ENCODE assay signal across 25 mouse cellular contexts in the genomic region with DNA sequence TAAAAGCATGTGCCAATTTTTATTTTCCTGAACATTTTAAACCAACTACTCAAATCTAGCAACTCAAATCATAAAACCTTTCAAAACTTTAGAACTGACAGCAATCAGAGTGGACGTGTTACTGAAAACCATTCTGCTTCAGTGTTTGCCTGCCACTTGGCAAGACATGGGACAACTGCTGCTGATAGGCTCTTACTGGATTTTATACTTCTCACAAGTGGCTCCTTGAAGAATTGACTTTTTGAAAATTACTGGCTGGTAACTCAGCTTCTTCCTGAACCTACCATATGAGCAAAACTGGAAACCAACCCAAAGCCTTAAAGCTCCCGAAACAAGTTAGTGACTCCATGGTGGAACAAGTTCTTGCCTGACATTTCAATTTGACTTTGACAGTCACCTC.
"Had no signal": no experiment of that assay in that cellular context is flagged by ENCODE, and none has a peak within 500 bp of the region (broad histone marks: within the 10 kb centered on the region; RNA-seq: fewer than 3 reads in every experiment).

No protein-coding gene starts in this region.

- H3K4me3 ChIP-seq: gastrocnemius, adult 2 months; heart, adult 2 months; heart, embryonic 13.5 days; heart, embryonic 15.5 days; hindbrain, embryonic 13.5 days; hindbrain, embryonic 15.5 days; kidney, embryonic 15.5 days; limb, embryonic 13.5 days; limb, embryonic 15.5 days had no signal

- H3K27me3 ChIP-seq: heart, embryonic 13.5 days; heart, embryonic 15.5 days; hindbrain, embryonic 13.5 days; hindbrain, embryonic 15.5 days; kidney, embryonic 15.5 days; limb, embryonic 13.5 days; limb, embryonic 15.5 days had no signal

- DNase-seq: gastrocnemius, adult 2 months; gastrocnemius, postnatal 14 days; gastrocnemius, postnatal 36 days; heart, adult 2 months; heart, postnatal 14 days; heart, postnatal 36 days; kidney, adult 11 months; kidney, adult 2 months; kidney, adult 9 months; kidney, postnatal 14 days; kidney, postnatal 36 days; layer of hippocampus, adult 9-11 months; layer of hippocampus, postnatal 36 days; left cerebral cortex, postnatal 4 days had no signal

- H3K4me2 ChIP-seq: heart, embryonic 11.5 days; heart, embryonic 13.5 days; heart, embryonic 15.5 days; hindbrain, embryonic 13.5 days; hindbrain, embryonic 15.5 days; kidney, embryonic 15.5 days; limb, embryonic 13.5 days; limb, embryonic 15.5 days had no signal

- H3K9me3 ChIP-seq: heart, embryonic 13.5 days; heart, embryonic 15.5 days; hindbrain, embryonic 13.5 days; hindbrain, embryonic 15.5 days; kidney, embryonic 15.5 days; limb, embryonic 13.5 days; limb, embryonic 15.5 days had no signal

- H3K27ac ChIP-seq: gastrocnemius, adult 2 months; heart, adult 2 months; heart, embryonic 13.5 days; heart, embryonic 15.5 days; hindbrain, embryonic 13.5 days; hindbrain, embryonic 15.5 days; hindbrain, postnatal 0 days; kidney, embryonic 15.5 days; kidney, postnatal 0 days; limb, embryonic 13.5 days; limb, embryonic 15.5 days had no signal

- H3K9ac ChIP-seq: heart, embryonic 13.5 days; heart, embryonic 15.5 days; hindbrain, embryonic 13.5 days; hindbrain, embryonic 15.5 days; kidney, embryonic 15.5 days; limb, embryonic 13.5 days; limb, embryonic 15.5 days had no signal

- H3K36me3 ChIP-seq: heart, embryonic 15.5 days; hindbrain, embryonic 15.5 days had no signal

- H3K4me1 ChIP-seq: kidney, embryonic 15.5 days; limb, embryonic 13.5 days; limb, embryonic 15.5 days had no signal

- ATAC-seq: hindbrain, postnatal 0 days; intestine, embryonic 16.5 days had no signal
